Mouse (Mus musculus) small intestine, adult 10 weeks (tissue): ENCODE results near the gene Ipp. TPM values are rescaled to one million over a fixed set of nuclear protein-coding genes. Genes with fewer than 3 reads are reported as not detected.

Experiments used
- polyA plus RNA-seq: library from polyadenylated mRNA; stranded (reverse); fragments of 350-450 nt; fragmentation: Illumina TruSeq; extraction: RNeasy Lipid Tissue Mini Kit (QIAGEN cat#74804); gene quantifications from one replicate; pipeline ENCODE4 v1.2.3, GENCODE M21; 2014; ENCODE audit warnings: low replicate concordance

The Ipp gene
- polyA plus RNA-seq, result 16.1 TPM

GRCm38 (mm10) chr4:116507425-116508218 lies at the start of gene Ipp:
TSS of gene Ipp (plus strand) at chr4:116507549.

GRCm38 (mm10) chr4:116464126-116464981 lies 43.0 kb upstream of the Ipp start, which contains the start of gene Mast2:
TSS of gene Mast2 (minus strand) at chr4:116464183.

GRCm38 (mm10) chr4:116555413-116556300 lies 48.3 kb downstream of the Ipp start, which contains the start of gene Tmem69:
TSS of gene Tmem69 (minus strand) at chr4:116555936.

GRCm38 (mm10) chr4:116557306-116558121 lies 50.2 kb downstream of the Ipp start, which contains the start of gene Gpbp1l1:
TSS of gene Gpbp1l1 (plus strand) at chr4:116557658.

Other genes with a start within 250 kb of the Ipp start
- 26.9 TPM for gene Mast2, start 43.4 kb upstream of the Ipp start, polyA plus RNA-seq
- gene Tmem69, start 48.4 kb downstream of the Ipp start, polyA plus RNA-seq, result 88.8 TPM
- gene Gpbp1l1, start 50.1 kb downstream of the Ipp start, polyA plus RNA-seq, result 127 TPM
- 4.0 TPM for gene Ccdc17, start 89.1 kb downstream of the Ipp start, polyA plus RNA-seq
- 107 TPM for gene Nasp, start 120.4 kb downstream of the Ipp start, polyA plus RNA-seq
- 749 TPM for gene Akr1a1, start 144.1 kb downstream of the Ipp start, polyA plus RNA-seq
- 6,887 TPM for gene Prdx1, start 178.0 kb downstream of the Ipp start, polyA plus RNA-seq
- 14.8 TPM for gene Mmachc, start 200.9 kb downstream of the Ipp start, polyA plus RNA-seq
- 9.4 TPM for gene Ccdc163, start 201.0 kb downstream of the Ipp start, polyA plus RNA-seq
- gene Tesk2, start 213.4 kb downstream of the Ipp start, polyA plus RNA-seq, result 11.7 TPM